Mouse (Mus musculus) CH12.LX (cell line): ENCODE results near the gene Enpp4. TPM values are rescaled to one million over a fixed set of nuclear protein-coding genes. Genes with fewer than 3 reads are reported as not detected.

Source experiments
- DNase-seq: peaks from one replicate; pipeline ENCODE4 v3.0.0-alpha.2; 2013; ENCODE audit errors: extremely low read depth
- H3K27ac ChIP-seq: 2 replicates; pipeline ENCODE4 v1.5.1; 2012; ENCODE audit warnings: low read depth, mild to moderate bottlenecking, control low read depth, moderate library complexity; ENCODE audit not compliant: insufficient read depth
- H3K27me3 ChIP-seq: replicated peaks from 2 replicates; pipeline ENCODE3; 2012; ENCODE audit warnings: inconsistent platforms
- H3K36me3 ChIP-seq, 2 experiments: replicated peaks in 1 of 2; 2 replicates each; pipeline versions ENCODE3 to v1.6.1; 2012; ENCODE audit warnings: inconsistent platforms in 1 of 2, low read length in 1 of 2, mild to moderate bottlenecking in 1 of 2, mixed read lengths in 1 of 2, moderate library complexity in 1 of 2; ENCODE audit not compliant: control insufficient read depth in 1 of 2, insufficient read depth in 1 of 2
- H3K4me1 ChIP-seq, 2 experiments: 2 replicates each; pipeline ENCODE4 v1.6.1; 2012; ENCODE audit warnings: inconsistent platforms in 1 of 2, moderate library complexity in 1 of 2; ENCODE audit not compliant: insufficient read depth in 2 of 2, control insufficient read depth in 1 of 2
- H3K4me2 ChIP-seq: 2 replicates; pipeline ENCODE4 v1.6.1; 2012; ENCODE audit warnings: low read depth, mild to moderate bottlenecking, control low read depth; ENCODE audit not compliant: poor library complexity, insufficient read depth, severe bottlenecking
- H3K4me3 ChIP-seq, 3 experiments: fragments of 150-350 bp in 1 of 3; sonication (generic) in 1 of 3; replicated peaks in 1 of 3; 2 replicates each; pipeline versions ENCODE3 to v1.5.1; 2011 to 2012; ENCODE audit warnings: low read depth in 2 of 3, low read length in 2 of 3, mild to moderate bottlenecking in 2 of 3, moderate library complexity in 2 of 3, control low read depth in 1 of 3, improper control_type of control experiment in 1 of 3, inconsistent platforms in 1 of 3, mixed read lengths in 1 of 3; ENCODE audit not compliant: poor library complexity in 1 of 3
- H3K79me2 ChIP-seq: replicated peaks from 2 replicates; pipeline ENCODE4 v1.6.1; 2012; ENCODE audit warnings: mild to moderate bottlenecking, moderate library complexity; ENCODE audit not compliant: control insufficient read depth, poor library complexity, insufficient read depth, severe bottlenecking; ENCODE audit errors: extremely low read depth
- H3K9ac ChIP-seq: 2 replicates; pipeline ENCODE4 v1.6.1; 2012; ENCODE audit warnings: low read depth, mild to moderate bottlenecking, control low read depth, moderate library complexity; ENCODE audit not compliant: insufficient read depth
- H3K9me3 ChIP-seq: replicated peaks from 2 replicates; pipeline ENCODE3; 2012; ENCODE audit warnings: low read length, inconsistent platforms, mixed read lengths
- CHD1 ChIP-seq: IDR thresholded peaks from 2 replicates; pipeline ENCODE4 v1.6.1; 2012; ENCODE audit warnings: low read depth, low read length, improper control_type of control experiment, inconsistent platforms
- E2F4 ChIP-seq: IDR thresholded peaks from 2 replicates; pipeline ENCODE4 v1.6.1; 2011; ENCODE audit warnings: low read depth, low read length, improper control_type of control experiment; ENCODE audit not compliant: insufficient replicate concordance
- EP300 ChIP-seq: IDR thresholded peaks from 2 replicates; pipeline ENCODE4 v1.6.1; 2011; ENCODE audit warnings: low read length, improper control_type of control experiment
- ETS1 ChIP-seq: conservative IDR thresholded peaks from 2 replicates; pipeline ENCODE4 v1.6.1; 2012; ENCODE audit warnings: low read depth, mild to moderate bottlenecking, inconsistent platforms, low read length, improper control_type of control experiment, moderate library complexity
- IRF4 ChIP-seq: IDR thresholded peaks from 2 replicates; pipeline ENCODE4 v1.6.1; 2014; ENCODE audit warnings: low read depth, mild to moderate bottlenecking, inconsistent platforms, low read length, improper control_type of control experiment
- JUN ChIP-seq: IDR thresholded peaks from 2 replicates; pipeline ENCODE4 v1.6.1; 2011; ENCODE audit warnings: low read depth, mild to moderate bottlenecking, low read length, improper control_type of control experiment, moderate library complexity; ENCODE audit not compliant: insufficient read depth
- JUND ChIP-seq: conservative IDR thresholded peaks from 2 replicates; pipeline ENCODE4 v1.6.1; 2011; ENCODE audit warnings: low read depth, low read length, improper control_type of control experiment
- MXI1 ChIP-seq: IDR thresholded peaks from 2 replicates; pipeline ENCODE4 v1.6.1; 2011; ENCODE audit warnings: mild to moderate bottlenecking, low read depth, low read length, improper control_type of control experiment
- NRF1 ChIP-seq: IDR thresholded peaks from 2 replicates; pipeline ENCODE4 v1.6.1; 2014; ENCODE audit warnings: low read depth, mild to moderate bottlenecking, inconsistent platforms, low read length, improper control_type of control experiment, moderate library complexity
- POLR2AphosphoS2 ChIP-seq: IDR thresholded peaks from 2 replicates; pipeline ENCODE4 v1.6.1; 2011; ENCODE audit warnings: low read depth, low read length, improper control_type of control experiment
- RAD21 ChIP-seq: IDR thresholded peaks from 2 replicates; pipeline ENCODE4 v1.6.1; 2011; ENCODE audit warnings: low read depth, mild to moderate bottlenecking, low read length, improper control_type of control experiment, moderate library complexity
- RCOR1 ChIP-seq: conservative IDR thresholded peaks from 2 replicates; pipeline ENCODE4 v1.6.1; 2012; ENCODE audit warnings: low read depth, mild to moderate bottlenecking, inconsistent platforms, low read length, improper control_type of control experiment
- SIN3A ChIP-seq: IDR thresholded peaks from 2 replicates; pipeline ENCODE4 v1.6.1; 2012; ENCODE audit warnings: low read length, improper control_type of control experiment, inconsistent platforms
- TBP ChIP-seq: conservative IDR thresholded peaks from 2 replicates; pipeline ENCODE4 v1.6.1; 2011; ENCODE audit warnings: low read depth, low read length, improper control_type of control experiment
- TCF12 ChIP-seq: IDR thresholded peaks from 2 replicates; pipeline ENCODE4 v1.6.1; 2014; ENCODE audit warnings: low read depth, mild to moderate bottlenecking, inconsistent platforms, low read length, improper control_type of control experiment
- UBTF ChIP-seq: IDR thresholded peaks from 2 replicates; pipeline ENCODE4 v1.6.1; 2012; ENCODE audit warnings: low read depth, mild to moderate bottlenecking, inconsistent platforms, low read length, improper control_type of control experiment, moderate library complexity
- USF1 ChIP-seq: IDR thresholded peaks from 2 replicates; pipeline ENCODE4 v1.6.1; 2014; ENCODE audit warnings: low read depth, mild to moderate bottlenecking, inconsistent platforms, low read length, improper control_type of control experiment
- ZC3H11A ChIP-seq: IDR thresholded peaks from 2 replicates; pipeline ENCODE4 v1.6.1; 2012; ENCODE audit warnings: low read depth, mild to moderate bottlenecking, inconsistent platforms, low read length, improper control_type of control experiment
- ZKSCAN1 ChIP-seq: IDR thresholded peaks from 2 replicates; pipeline ENCODE4 v1.6.1; 2012; ENCODE audit warnings: low read depth, inconsistent platforms, low read length, improper control_type of control experiment, borderline replicate concordance
- dilution Hi-C: fragments of 300-500 bp; cut with MboI; formaldehyde crosslinking; loops from 2 replicates; pipeline ENCODE4 v1.14.3; 2020; ENCODE audit warnings: low sequenced_read_pairs; ENCODE audit not compliant: extremely low pct_unique_long_range_greater_than_20kb, extremely low pct_ligation_motif_present
- in situ Hi-C: fragments of 300-500 bp; cut with MboI; formaldehyde crosslinking; loops from 3 replicates; pipeline ENCODE4 v1.14.3; 2019; ENCODE audit warnings: low sequenced_read_pairs, low pct_ligation_motif_present, low pct_unique_long_range_greater_than_20kb, mixed read lengths
- polyA plus RNA-seq: library from polyadenylated mRNA; unstranded; fragments of >175 nt; gene quantifications from 2 replicates; pipeline ENCODE4 v1.2.1, GENCODE M21; 2012; ENCODE audit warnings: low read depth; ENCODE audit not compliant: insufficient read length
- total RNA-seq, 2 experiments: library from RNA; depleted of rRNA; stranded (reverse); fragments of 300-350 nt in 1 of 2; fragments of >200 nt in 1 of 2; gene quantifications; 2 replicates each; pipeline ENCODE4 v1.2.3; 2012 to 2014

Gene Enpp4
- total and polyA plus RNA-seq, 3 experiments: 0.11 to 0.34 (median 0.16) TPM

GRCm38 (mm10) chr17:44108331-44108730 lies 2.7 kb upstream of the Enpp4 start:
- dilution Hi-C loops (no loop called here), in situ Hi-C loops (no loop called here)
- H3K79me2 ChIP-seq: no peaks in the 10 kb centered on the region
- no peaks in the 10 kb centered on the region for H3K9me3 ChIP-seq
- no peak for DNase-seq
- no peak overlapping the region for H3K4me2 ChIP-seq
- peaks cover 47% of the 10 kb centered on the region for H3K27me3 ChIP-seq
- H3K9ac ChIP-seq: no peak overlapping the region
- no peak overlapping the region for H3K4me3 ChIP-seq
- peaks cover 0 to 3% of the 10 kb centered on the region in 2 experiments; a peak in 2 of 4 replicates for H3K4me1 ChIP-seq
- no peak overlapping the region for H3K27ac ChIP-seq
- no peak for TF ChIP-seq TBP
- no peak for TF ChIP-seq IRF4
- no peak for TF ChIP-seq CHD1
- TF ChIP-seq JUN: no peak
- TF ChIP-seq UBTF: no peak
- TF ChIP-seq RCOR1: no peak
- TF ChIP-seq ETS1: no peak
- TF ChIP-seq JUND: no peak
- no peak for TF ChIP-seq RAD21
- no peak for TF ChIP-seq POLR2AphosphoS2
- no peak for TF ChIP-seq USF1
- TF ChIP-seq TCF12: no peak
- no peak for TF ChIP-seq ZC3H11A
- TF ChIP-seq E2F4: no peak
- TF ChIP-seq SIN3A: no peak
- no peak for TF ChIP-seq NRF1
- no peak for TF ChIP-seq EP300
- no peak for TF ChIP-seq MXI1
- no peaks in the 10 kb centered on the region for H3K36me3 ChIP-seq

GRCm38 (mm10) chr17:44101961-44102360 lies 3.6 kb downstream of the Enpp4 start:
- Histone ChIP-seq H3K27ac (no peak overlapping the region), H3K4me3 (no peak overlapping the region), H3K4me1 (peaks cover 0 to 3% of the 10 kb centered on the region in 2 experiments; a peak in 2 of 4 replicates), H3K36me3 (no peaks in the 10 kb centered on the region), H3K4me2 (no peak overlapping the region), H3K79me2 (no peaks in the 10 kb centered on the region)
- DNase-seq: no peak
- TF ChIP-seq USF1: no peak
- TF ChIP-seq EP300: no peak
- TF ChIP-seq TBP: no peak
- no peak for TF ChIP-seq ZKSCAN1
- TF ChIP-seq, all 38 proteins: peak for 0
- Histone ChIP-seq H3K27me3 (peaks cover 94% of the 10 kb centered on the region), H3K9me3 (no peaks in the 10 kb centered on the region), H3K9ac (no peak overlapping the region)
- dilution Hi-C loops: no loop called here
- in situ Hi-C loops: no loop called here
